Mouse (Mus musculus) embryonic facial prominence, embryonic 12.5 days (tissue): ENCODE data around the gene Gm49396. TPM values are rescaled to one million over a fixed set of nuclear protein-coding genes. Genes with fewer than 3 reads are reported as not detected.

ENCODE experiments used
- ATAC-seq: fragments of 200-750 bp; cut with Nextera tagmentation; 2 replicates; pipeline ENCODE4 v1.8.0; 2017; ENCODE audit not compliant: insufficient number of reproducible peaks, insufficient read depth, low FRiP score, low TSS enrichment
- H3K27ac ChIP-seq: fragments of 300-500 bp; sonication (generic); 2 replicates; pipeline ENCODE4 v1.5.1; 2016; ENCODE audit warnings: mild to moderate bottlenecking
- H3K27me3 ChIP-seq: fragments of 300-500 bp; sonication (generic); 2 replicates; pipeline ENCODE4 v1.6.1; 2016; ENCODE audit warnings: mild to moderate bottlenecking, moderate library complexity
- H3K36me3 ChIP-seq: fragments of 300-500 bp; sonication (generic); 2 replicates; pipeline ENCODE4 v1.6.1; 2016; ENCODE audit warnings: mild to moderate bottlenecking
- H3K4me1 ChIP-seq: fragments of 300-500 bp; sonication (generic); 2 replicates; pipeline ENCODE4 v1.6.1; 2016
- H3K4me2 ChIP-seq: fragments of 300-500 bp; sonication (generic); replicated peaks from 2 replicates; pipeline ENCODE4 v1.6.1; 2016; ENCODE audit warnings: mild to moderate bottlenecking, moderate library complexity
- H3K4me3 ChIP-seq: fragments of 300-500 bp; sonication (generic); 2 replicates; pipeline ENCODE4 v1.5.1; 2016; ENCODE audit warnings: mild to moderate bottlenecking
- H3K9ac ChIP-seq: fragments of 300-500 bp; sonication (generic); 2 replicates; pipeline ENCODE4 v1.6.1; 2016; ENCODE audit warnings: mild to moderate bottlenecking, moderate library complexity
- H3K9me3 ChIP-seq: fragments of 300-500 bp; sonication (generic); 2 replicates; pipeline ENCODE4 v1.6.1; 2016; ENCODE audit warnings: mild to moderate bottlenecking, moderate library complexity
- WGBS: fragments of 180-500 bp; shearing (Covaris S2); methylation state at CpG from one replicate; pipeline ENCODE4 v1.1.7; 2016; 5-methylcytosine and 5-hydroxymethylcytosine counted together
- polyA plus RNA-seq: library from polyadenylated mRNA; unstranded; fragments of >200 nt; fragmentation: Nextera tagmentation; extraction: Ambion mirVana; gene quantifications from 2 replicates; pipeline ENCODE4 v1.2.1, GENCODE M21; 2016

Gm49396 gene
- polyA plus RNA-seq = 16.5 and 17.4 TPM in 2 replicates

GRCm38 (mm10) chr7:30563117-30563905 lies at the start of gene Gm49396, which contains the start of the genes U2af1l4 and Psenen:
Gm49396 (plus strand) TSS chr7:30563344.
U2af1l4 (plus strand) TSS chr7:30563301.
Psenen (minus strand) TSS chr7:30563627.
- H3K36me3 ChIP-seq = peaks cover 30% of the 10 kb centered on the region
- peak within 1 kb of the TSS; percentile 71 for H3K9ac ChIP-seq
- WGBS = under 1% methylated on average over 45 of the region's 45 CpGs
- H3K27me3 ChIP-seq = no peaks in the 10 kb centered on the region
- peaks cover 17% of the 10 kb centered on the region for H3K4me1 ChIP-seq
- peak; percentile 86 for ATAC-seq
- peak within 1 kb of the TSS; percentile 61 for H3K4me3 ChIP-seq
- no peaks in the 10 kb centered on the region for H3K9me3 ChIP-seq
- peak within 1 kb of the TSS; percentile 94 for H3K27ac ChIP-seq
- H3K4me2 ChIP-seq = peak within 1 kb of the TSS; percentile 77

GRCm38 (mm10) chr7:30515003-30515760 lies 48.0 kb upstream of the Gm49396 start:
- H3K27me3 ChIP-seq = no peaks in the 10 kb centered on the region; the same call in 1 of the 2 replicates
- 56% methylated on average over 24 of the region's 24 CpGs for WGBS
- no peak for ATAC-seq
- no peak overlapping the region for H3K27ac ChIP-seq
- H3K9me3 ChIP-seq = no peaks in the 10 kb centered on the region
- no peak overlapping the region for H3K9ac ChIP-seq
- H3K4me1 ChIP-seq = no peaks in the 10 kb centered on the region
- no peaks in the 10 kb centered on the region for H3K36me3 ChIP-seq
- H3K4me2 ChIP-seq = no peak overlapping the region
- no peak overlapping the region for H3K4me3 ChIP-seq

- H3K4me2 ChIP-seq = no peak overlapping the region
- no peak for ATAC-seq
- no peak overlapping the region for H3K9ac ChIP-seq
- H3K4me1 ChIP-seq = no peaks in the 10 kb centered on the region
- no peaks in the 10 kb centered on the region for H3K9me3 ChIP-seq
- peaks cover 10% of the 10 kb centered on the region for H3K36me3 ChIP-seq
- no peak overlapping the region for H3K27ac ChIP-seq
- whole genome bisulfite sequencing = 29% methylated on average over 8 of the region's 8 CpGs
- H3K4me3 ChIP-seq = no peak overlapping the region
- no peaks in the 10 kb centered on the region; the same call in 1 of the 2 replicates for H3K27me3 ChIP-seq
Observed at GRCm38 (mm10) chr7:30518325-30518724, 44.8 kb upstream of the Gm49396 start.

GRCm38 (mm10) chr7:30520396-30520795 lies 42.7 kb upstream of the Gm49396 start:
- ATAC-seq = no peak
- no peak overlapping the region for H3K4me3 ChIP-seq
- H3K4me1 ChIP-seq = no peaks in the 10 kb centered on the region
- no peak overlapping the region for H3K9ac ChIP-seq
- no peaks in the 10 kb centered on the region for H3K27me3 ChIP-seq
- H3K36me3 ChIP-seq = peaks cover 29% of the 10 kb centered on the region
- no peak overlapping the region for H3K27ac ChIP-seq
- WGBS = 75% methylated on average over 4 of the region's 4 CpGs
- no peaks in the 10 kb centered on the region for H3K9me3 ChIP-seq
- no peak overlapping the region for H3K4me2 ChIP-seq

- 78% methylated on average over 5 of the region's 5 CpGs for WGBS
- H3K9ac ChIP-seq = no peak overlapping the region; the same call in 1 of the 2 replicates
- no peaks in the 10 kb centered on the region for H3K9me3 ChIP-seq
- peaks cover 30% of the 10 kb centered on the region for H3K36me3 ChIP-seq
- H3K4me2 ChIP-seq = no peak overlapping the region
- no peak overlapping the region for H3K4me3 ChIP-seq
- no peak for ATAC-seq
- no peak overlapping the region for H3K27ac ChIP-seq
- peaks cover 2% of the 10 kb centered on the region for H3K4me1 ChIP-seq
- no peaks in the 10 kb centered on the region for H3K27me3 ChIP-seq
Observed at GRCm38 (mm10) chr7:30520856-30521255, 42.3 kb upstream of the Gm49396 start.

GRCm38 (mm10) chr7:30522871-30523270 lies 40.3 kb upstream of the Gm49396 start:
- H3K9ac ChIP-seq = no peak overlapping the region
- ATAC-seq = no peak
- no peaks in the 10 kb centered on the region for H3K9me3 ChIP-seq
- no peaks in the 10 kb centered on the region for H3K27me3 ChIP-seq
- H3K4me1 ChIP-seq = peaks cover 13% of the 10 kb centered on the region
- H3K36me3 ChIP-seq = peaks cover 50% of the 10 kb centered on the region
- H3K4me3 ChIP-seq = no peak overlapping the region
- 73% methylated on average over 10 of the region's 10 CpGs for WGBS
- H3K27ac ChIP-seq = no peak overlapping the region
- no peak overlapping the region for H3K4me2 ChIP-seq

- Histone ChIP-seq H3K9ac (no peak overlapping the region), H3K27ac (no peak overlapping the region), H3K27me3 (no peaks in the 10 kb centered on the region), H3K36me3 (peaks cover 66% of the 10 kb centered on the region), H3K4me3 (no peak overlapping the region), H3K9me3 (no peaks in the 10 kb centered on the region), H3K4me2 (no peak overlapping the region), H3K4me1 (peaks cover 13% of the 10 kb centered on the region)
- WGBS = 84% methylated on average over 6 of the region's 6 CpGs
- no peak for ATAC-seq
Observed at GRCm38 (mm10) chr7:30524487-30524886, 38.7 kb upstream of the Gm49396 start.

- WGBS = 22% methylated on average over 10 of the region's 10 CpGs
- Histone ChIP-seq H3K27me3 (no peaks in the 10 kb centered on the region), H3K4me2 (peak overlapping the region; percentile 27), H3K9me3 (no peaks in the 10 kb centered on the region), H3K9ac (no peak overlapping the region; the same call in 1 of the 2 replicates), H3K36me3 (peaks cover 79% of the 10 kb centered on the region), H3K4me1 (peaks cover 13% of the 10 kb centered on the region), H3K27ac (peak overlapping the region; percentile 61), H3K4me3 (no peak overlapping the region)
- no peak for ATAC-seq
Observed at GRCm38 (mm10) chr7:30525954-30526353, 37.2 kb upstream of the Gm49396 start.

- Histone ChIP-seq H3K9ac (peak overlapping the region; percentile 24; the same call in 1 of the 2 replicates), H3K4me3 (no peak overlapping the region), H3K4me1 (peaks cover 16% of the 10 kb centered on the region), H3K9me3 (no peaks in the 10 kb centered on the region), H3K36me3 (peaks cover 83% of the 10 kb centered on the region), H3K27ac (peak overlapping the region; percentile 61), H3K4me2 (peak overlapping the region; percentile 27), H3K27me3 (no peaks in the 10 kb centered on the region)
- no peak for ATAC-seq
- 15% methylated on average over 17 of the region's 17 CpGs for WGBS
Observed at GRCm38 (mm10) chr7:30526399-30526798, 36.7 kb upstream of the Gm49396 start.

GRCm38 (mm10) chr7:30526981-30527380 lies 36.2 kb upstream of the Gm49396 start:
- peak overlapping the region; percentile 27; the same call in 1 of the 2 replicates for H3K4me2 ChIP-seq
- H3K27ac ChIP-seq = peak overlapping the region; percentile 61; the same call in 1 of the 2 replicates
- no peak overlapping the region for H3K4me3 ChIP-seq
- H3K27me3 ChIP-seq = no peaks in the 10 kb centered on the region; the same call in 1 of the 2 replicates
- no peak for ATAC-seq
- WGBS = 75% methylated on average over 14 of the region's 14 CpGs
- H3K36me3 ChIP-seq = peaks cover 89% of the 10 kb centered on the region
- H3K9me3 ChIP-seq = no peaks in the 10 kb centered on the region
- H3K9ac ChIP-seq = peak overlapping the region; percentile 24; the same call in 1 of the 2 replicates
- peaks cover 21% of the 10 kb centered on the region for H3K4me1 ChIP-seq

- Histone ChIP-seq H3K36me3 (peaks cover 63% of the 10 kb centered on the region), H3K9ac (peak overlapping the region; percentile 27), H3K9me3 (no peaks in the 10 kb centered on the region), H3K4me2 (no peak overlapping the region), H3K4me1 (peaks cover 41% of the 10 kb centered on the region), H3K27me3 (no peaks in the 10 kb centered on the region; the same call in 1 of the 2 replicates), H3K27ac (no peak overlapping the region), H3K4me3 (no peak overlapping the region)
- 80% methylated on average over 9 of the region's 9 CpGs for WGBS
- ATAC-seq = no peak
Observed at GRCm38 (mm10) chr7:30531291-30531815, 31.8 kb upstream of the Gm49396 start.
